Mouse (Mus musculus) left cerebral cortex, postnatal 4 days (tissue): ENCODE results near the gene Camk2n1. TPM values are rescaled to one million over a fixed set of nuclear protein-coding genes. Genes with fewer than 3 reads are reported as not detected.

Experiments
- DNase-seq: peaks from one replicate; pipeline ENCODE4 v3.0.0-alpha.2; 2022
- intact Hi-C: fragments of 180-260 bp; cut with DNase I; formaldehyde crosslinking; loops from one replicate; pipeline ENCODE4 v1.15.1; 2025
- total RNA-seq, 2 experiments: library from RNA; stranded (reverse); gene quantifications; 2 replicates each; pipeline ENCODE4 v1.2.3; 2021

The Camk2n1 gene
- total RNA-seq, 2 experiments from 2014 or later, result 106 to 110 TPM

GRCm38 (mm10) chr4:138446981-138447380 lies 7.1 kb upstream of the Camk2n1 start:
- intact Hi-C loops, result loop anchor here (2.0 to 5.0 kb wide), 2 partner anchors 255 to 404 kb away; no protein-coding TSS in a partner anchor
- no peak for DNase-seq

- DNase-seq, result peak; percentile 93
- intact Hi-C loops, result loop anchor here (2.0 to 5.0 kb wide), 2 partner anchors 255 to 403 kb away; no protein-coding TSS in a partner anchor
Measured at GRCm38 (mm10) chr4:138447387-138447786, 6.7 kb upstream of the Camk2n1 start.

- DNase-seq, result no peak
- intact Hi-C loops, result loop anchor here (2.0 to 5.0 kb wide), 3 partner anchors 113 to 403 kb away; no protein-coding TSS in a partner anchor
Measured at GRCm38 (mm10) chr4:138447827-138448602, 6.1 kb upstream of the Camk2n1 start.

DNA sequence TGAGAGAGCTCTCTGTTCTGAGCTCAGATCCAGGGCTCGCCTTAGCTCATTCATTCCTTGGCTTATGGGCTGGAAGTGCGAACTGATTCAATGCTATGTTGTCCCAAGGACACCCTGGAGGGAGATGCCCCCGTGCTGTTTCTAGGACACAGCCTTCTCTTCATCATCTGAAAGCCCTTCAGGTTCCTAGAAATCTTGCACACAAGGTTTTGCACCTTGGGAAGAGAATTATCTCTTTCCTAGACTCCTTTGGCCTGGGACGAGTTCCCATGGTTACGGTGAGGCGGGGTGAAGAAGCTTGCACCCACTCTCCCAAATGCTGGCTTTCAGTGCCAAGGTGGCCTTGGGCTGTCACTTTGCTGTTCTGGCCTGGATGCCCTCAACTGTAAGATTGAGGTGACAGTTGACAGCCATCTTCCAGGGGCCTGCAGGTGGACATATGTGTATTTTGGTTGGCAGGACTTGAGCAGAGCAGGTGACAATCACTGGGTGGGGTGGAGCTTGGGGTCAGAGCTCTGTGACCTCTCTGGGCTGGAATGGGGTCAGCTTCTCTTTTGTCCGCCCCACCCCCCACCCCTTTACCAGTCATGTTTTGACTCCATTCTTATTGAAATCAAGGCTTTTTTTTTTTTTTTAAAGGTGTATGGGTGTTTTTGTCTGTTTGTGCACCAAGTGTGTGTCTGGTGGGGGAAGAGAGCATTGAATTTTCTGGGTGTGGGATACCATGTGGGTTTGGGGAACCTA lies 5.1 kb upstream of the Camk2n1 start:
- intact Hi-C loops, result loop anchor here (2.0 to 5.0 kb wide), 2 partner anchors 112 to 253 kb away; no protein-coding TSS in a partner anchor
- DNase-seq, result peak; percentile 39

GRCm38 (mm10) chr4:138449636-138450314 lies 4.3 kb upstream of the Camk2n1 start:
- intact Hi-C loops, result loop anchor here (2.0 to 5.0 kb wide), 2 partner anchors 111 to 253 kb away; no protein-coding TSS in a partner anchor
- no peak for DNase-seq

- no peak for DNase-seq
- intact Hi-C loops, result no loop called here
Measured at GRCm38 (mm10) chr4:138452306-138453096, 1.6 kb upstream of the Camk2n1 start.

- intact Hi-C loops, result no loop called here
- DNase-seq, result peak; percentile 55
Measured at GRCm38 (mm10) chr4:138453097-138453752, 889 bp upstream of the Camk2n1 start.

DNA sequence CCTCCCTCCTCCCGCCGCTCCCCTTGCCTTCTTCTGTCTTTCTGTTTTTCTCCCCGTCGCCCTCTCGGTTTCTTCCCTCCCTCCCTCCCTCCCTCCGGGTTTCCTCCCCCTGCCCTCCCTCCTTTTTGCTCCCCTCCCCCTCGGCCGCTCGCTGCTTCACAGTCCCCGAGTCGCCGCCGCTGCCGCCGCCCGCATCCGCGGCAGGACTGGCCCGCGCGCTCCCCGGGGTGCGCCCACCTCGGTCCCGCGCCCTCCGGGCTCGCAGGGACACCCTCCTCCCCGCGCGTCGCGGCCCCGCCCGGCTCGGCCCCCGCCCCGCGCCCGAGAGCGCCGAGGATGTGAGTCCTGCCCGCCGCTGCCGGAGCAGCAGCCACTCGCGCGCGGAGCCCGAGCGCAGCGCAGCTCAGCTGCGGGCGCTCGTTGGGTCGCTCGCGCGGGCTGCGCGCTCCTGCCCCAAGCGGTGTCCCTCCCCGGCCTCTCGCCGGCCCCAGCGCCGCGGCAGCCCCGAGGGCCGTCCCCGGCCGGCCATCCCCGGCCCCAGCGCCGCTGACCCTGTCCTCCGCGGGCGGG lies 542 bp downstream of the Camk2n1 start:
- peak; percentile 83 for DNase-seq
- intact Hi-C loops, result no loop called here

- intact Hi-C loops, result no loop called here
- peak; percentile 74 for DNase-seq
Measured at GRCm38 (mm10) chr4:138455141-138455955, 1.2 kb downstream of the Camk2n1 start.

GRCm38 (mm10) chr4:138455956-138456341 lies 1.8 kb downstream of the Camk2n1 start:
- intact Hi-C loops, result no loop called here
- DNase-seq, result no peak

GRCm38 (mm10) chr4:138456536-138456935 lies 2.4 kb downstream of the Camk2n1 start:
- intact Hi-C loops, result no loop called here

DNA sequence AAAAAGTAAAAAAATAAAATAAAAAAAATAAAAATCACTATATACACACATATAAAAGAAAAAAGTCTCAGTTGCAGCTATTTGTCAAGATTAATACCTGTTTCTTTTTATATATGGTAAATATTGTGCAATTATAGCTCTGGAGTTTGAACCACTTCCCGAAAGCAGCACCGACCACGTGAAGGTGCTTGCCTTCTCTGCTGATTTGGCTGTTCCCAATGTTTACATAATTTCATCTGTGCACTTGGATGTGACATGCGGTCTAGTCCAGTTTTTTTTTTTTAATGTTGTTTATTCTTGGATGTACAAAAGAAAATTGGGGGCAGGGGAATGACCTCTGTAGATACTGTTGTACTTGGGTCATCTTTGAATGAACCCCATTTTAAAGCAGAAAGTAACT lies 3.0 kb downstream of the Camk2n1 start:
- intact Hi-C loops, result no loop called here
- no peak for DNase-seq

More at GRCm38 (mm10) chr4:138456536-138456935, 2.4 kb downstream of the Camk2n1 start:
- no peak for DNase-seq

- no peak for DNase-seq
- intact Hi-C loops, result no loop called here
Measured at GRCm38 (mm10) chr4:138458171-138458570, 4.1 kb downstream of the Camk2n1 start.

GRCm38 (mm10) chr4:138458735-138459440 lies 4.8 kb downstream of the Camk2n1 start:
- DNase-seq, result peak; percentile 45
- intact Hi-C loops, result no loop called here

DNA sequence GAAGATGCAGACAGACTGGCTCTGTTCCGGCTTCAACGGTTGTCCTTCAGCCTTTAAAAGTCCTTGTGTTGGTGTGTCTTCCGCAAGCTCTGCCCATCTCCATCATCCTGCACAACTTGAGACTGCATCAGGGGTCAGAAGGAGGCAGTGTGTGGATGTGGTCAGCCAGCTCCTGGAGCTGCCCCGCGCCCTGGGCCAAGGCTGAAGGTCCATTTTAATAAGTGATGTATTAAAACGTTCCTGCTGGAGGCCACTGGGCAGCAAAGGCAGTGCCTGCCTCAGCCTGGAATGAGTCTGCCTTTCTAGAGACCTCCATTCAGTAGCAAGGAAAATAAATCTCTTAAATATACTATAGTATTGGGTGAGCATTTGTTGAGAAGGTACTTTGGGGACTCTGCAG lies 5.7 kb downstream of the Camk2n1 start:
- intact Hi-C loops, result loop anchor here (5.0 kb wide), 1 partner anchor 43 kb away; no protein-coding TSS in a partner anchor
- DNase-seq, result no peak

DNA sequence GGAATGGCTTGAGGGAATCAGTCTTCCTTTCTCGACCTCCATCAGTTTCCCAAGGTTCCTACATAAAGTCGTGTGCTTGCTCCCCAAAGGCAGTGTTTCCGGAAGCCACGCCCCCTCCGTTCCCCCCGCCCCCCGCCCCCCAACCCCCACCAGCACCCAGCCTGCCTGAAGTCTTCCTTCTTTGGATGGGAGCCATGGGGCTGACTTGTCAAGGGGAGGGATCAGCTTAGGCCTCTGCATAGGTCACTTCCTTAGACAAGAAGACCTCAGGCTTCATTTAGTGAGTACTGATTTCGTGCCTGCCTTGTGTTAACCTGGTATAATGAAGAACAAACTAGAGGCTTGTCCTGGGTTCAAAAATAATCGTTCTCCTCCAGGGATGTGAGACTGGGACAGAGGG lies 6.8 kb downstream of the Camk2n1 start:
- intact Hi-C loops, result loop anchor here (5.0 kb wide), 1 partner anchor 41 kb away; no protein-coding TSS in a partner anchor

DNA sequence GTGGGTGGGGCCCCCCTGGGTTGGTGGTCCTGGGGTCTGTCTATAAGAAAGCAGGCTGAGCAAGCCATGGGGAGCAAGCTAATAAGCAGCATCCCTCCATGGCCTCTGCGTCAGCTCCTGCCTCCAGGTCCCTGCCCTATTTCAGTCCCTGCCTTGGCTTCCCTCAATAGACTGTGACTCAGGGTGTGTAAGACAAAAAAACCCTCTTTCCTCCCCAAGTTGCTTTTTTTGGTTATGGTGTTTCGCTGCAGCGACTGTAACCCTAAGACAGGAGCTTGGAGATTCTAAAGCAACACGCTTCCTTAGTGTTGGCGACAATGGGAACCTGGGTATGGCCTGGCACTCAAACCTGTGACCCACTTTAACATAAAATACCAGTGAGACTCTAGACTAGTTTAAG lies 7.4 kb downstream of the Camk2n1 start:
- no peak for DNase-seq
- intact Hi-C loops, result loop anchor here (5.0 kb wide), 1 partner anchor 41 kb away; no protein-coding TSS in a partner anchor

More for the DNA sequence above, 6.8 kb downstream of the Camk2n1 start:
- no peak for DNase-seq
